Mouse (Mus musculus) ES-Bruce4 (cell line): ENCODE results near the gene Snrnp35.

Source experiments
- CTCF ChIP-seq: IDR thresholded peaks from one replicate; pipeline ENCODE4 v1.8.1; 2011; ENCODE audit warnings: low read depth, low read length
- EP300 ChIP-seq: IDR thresholded peaks from 2 replicates; pipeline ENCODE4 v1.6.1; 2011; ENCODE audit warnings: low read depth, low read length; ENCODE audit not compliant: insufficient read depth
- POLR2A ChIP-seq: IDR thresholded peaks from one replicate; pipeline ENCODE4 v1.8.1; 2011; ENCODE audit warnings: low read length; ENCODE audit not compliant: insufficient read depth

DNA sequence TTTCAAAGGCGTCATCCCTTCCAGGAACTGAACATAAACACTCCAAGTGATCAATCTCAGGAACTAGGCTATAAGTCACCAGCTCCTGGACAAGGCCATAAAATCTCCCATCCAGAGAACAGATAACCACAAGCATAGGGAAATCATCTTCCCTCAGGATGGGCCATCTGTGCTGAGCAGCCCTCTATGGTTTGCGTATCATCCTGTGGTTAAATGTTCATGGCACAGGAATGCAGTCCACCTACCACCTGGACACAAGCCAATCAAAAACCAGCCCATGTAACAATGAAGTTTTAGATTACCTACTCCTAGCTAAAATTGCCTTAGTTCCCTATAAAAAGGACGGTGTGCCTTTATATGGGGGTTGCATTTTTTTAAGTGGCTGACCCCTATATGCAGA lies 6.0 kb downstream of the Snrnp35 start:
- TF ChIP-seq CTCF, result no peak
- TF ChIP-seq POLR2A, result no peak
- no peak for TF ChIP-seq EP300
